Mouse (Mus musculus) CH12.LX (cell line): Measurements from ENCODE around the gene Tmed4. TPM values are rescaled to one million over a fixed set of nuclear protein-coding genes. Genes with fewer than 3 reads are reported as not detected.

ENCODE experiments used
- DNase-seq: peaks from one replicate; pipeline ENCODE4 v3.0.0-alpha.2; 2013; ENCODE audit errors: extremely low read depth
- H3K27ac ChIP-seq: 2 replicates; pipeline ENCODE4 v1.5.1; 2012; ENCODE audit warnings: low read depth, mild to moderate bottlenecking, control low read depth, moderate library complexity; ENCODE audit not compliant: insufficient read depth
- H3K27me3 ChIP-seq: replicated peaks from 2 replicates; pipeline ENCODE3; 2012; ENCODE audit warnings: inconsistent platforms
- H3K36me3 ChIP-seq, 2 experiments: replicated peaks in 1 of 2; 2 replicates each; pipeline versions ENCODE3 to v1.6.1; 2012; ENCODE audit warnings: inconsistent platforms in 1 of 2, low read length in 1 of 2, mild to moderate bottlenecking in 1 of 2, mixed read lengths in 1 of 2, moderate library complexity in 1 of 2; ENCODE audit not compliant: control insufficient read depth in 1 of 2, insufficient read depth in 1 of 2
- H3K4me1 ChIP-seq, 2 experiments: 2 replicates each; pipeline ENCODE4 v1.6.1; 2012; ENCODE audit warnings: inconsistent platforms in 1 of 2, moderate library complexity in 1 of 2; ENCODE audit not compliant: insufficient read depth in 2 of 2, control insufficient read depth in 1 of 2
- H3K4me2 ChIP-seq: 2 replicates; pipeline ENCODE4 v1.6.1; 2012; ENCODE audit warnings: low read depth, mild to moderate bottlenecking, control low read depth; ENCODE audit not compliant: poor library complexity, insufficient read depth, severe bottlenecking
- H3K4me3 ChIP-seq, 3 experiments: fragments of 150-350 bp in 1 of 3; sonication (generic) in 1 of 3; replicated peaks in 1 of 3; 2 replicates each; pipeline versions ENCODE3 to v1.5.1; 2011 to 2012; ENCODE audit warnings: low read depth in 2 of 3, low read length in 2 of 3, mild to moderate bottlenecking in 2 of 3, moderate library complexity in 2 of 3, control low read depth in 1 of 3, improper control_type of control experiment in 1 of 3, inconsistent platforms in 1 of 3, mixed read lengths in 1 of 3; ENCODE audit not compliant: poor library complexity in 1 of 3
- H3K79me2 ChIP-seq: replicated peaks from 2 replicates; pipeline ENCODE4 v1.6.1; 2012; ENCODE audit warnings: mild to moderate bottlenecking, moderate library complexity; ENCODE audit not compliant: control insufficient read depth, poor library complexity, insufficient read depth, severe bottlenecking; ENCODE audit errors: extremely low read depth
- H3K9ac ChIP-seq: 2 replicates; pipeline ENCODE4 v1.6.1; 2012; ENCODE audit warnings: low read depth, mild to moderate bottlenecking, control low read depth, moderate library complexity; ENCODE audit not compliant: insufficient read depth
- H3K9me3 ChIP-seq: replicated peaks from 2 replicates; pipeline ENCODE3; 2012; ENCODE audit warnings: low read length, inconsistent platforms, mixed read lengths
- BHLHE40 ChIP-seq: IDR thresholded peaks from 2 replicates; pipeline ENCODE4 v1.6.1; 2011; ENCODE audit warnings: mild to moderate bottlenecking, low read depth, low read length, improper control_type of control experiment
- CHD1 ChIP-seq: IDR thresholded peaks from 2 replicates; pipeline ENCODE4 v1.6.1; 2012; ENCODE audit warnings: low read depth, low read length, improper control_type of control experiment, inconsistent platforms
- CHD2 ChIP-seq: IDR thresholded peaks from 2 replicates; pipeline ENCODE4 v1.6.1; 2011; ENCODE audit warnings: low read length, improper control_type of control experiment
- CTCF ChIP-seq, 2 experiments: IDR thresholded peaks in 1 of 2; conservative IDR thresholded peaks in 1 of 2; 2 replicates each; pipeline ENCODE4 v1.5.1; 2011 to 2012; ENCODE audit warnings: low read depth in 2 of 2, low read length in 2 of 2, improper control_type of control experiment in 1 of 2, inconsistent platforms in 1 of 2, mild to moderate bottlenecking in 1 of 2, moderate library complexity in 1 of 2
- E2F4 ChIP-seq: IDR thresholded peaks from 2 replicates; pipeline ENCODE4 v1.6.1; 2011; ENCODE audit warnings: low read depth, low read length, improper control_type of control experiment; ENCODE audit not compliant: insufficient replicate concordance
- ELF1 ChIP-seq: IDR thresholded peaks from 2 replicates; pipeline ENCODE4 v1.6.1; 2014; ENCODE audit warnings: low read depth, mild to moderate bottlenecking, inconsistent platforms, low read length, improper control_type of control experiment
- EP300 ChIP-seq: IDR thresholded peaks from 2 replicates; pipeline ENCODE4 v1.6.1; 2011; ENCODE audit warnings: low read length, improper control_type of control experiment
- ETS1 ChIP-seq: conservative IDR thresholded peaks from 2 replicates; pipeline ENCODE4 v1.6.1; 2012; ENCODE audit warnings: low read depth, mild to moderate bottlenecking, inconsistent platforms, low read length, improper control_type of control experiment, moderate library complexity
- GABPA ChIP-seq: IDR thresholded peaks from 2 replicates; pipeline ENCODE4 v1.6.1; 2012; ENCODE audit warnings: low read depth, low read length, improper control_type of control experiment, inconsistent platforms; ENCODE audit not compliant: insufficient replicate concordance
- HCFC1 ChIP-seq: IDR thresholded peaks from 2 replicates; pipeline ENCODE4 v1.6.1; 2012; ENCODE audit warnings: low read depth, mild to moderate bottlenecking, inconsistent platforms, low read length, improper control_type of control experiment
- IRF4 ChIP-seq: IDR thresholded peaks from 2 replicates; pipeline ENCODE4 v1.6.1; 2014; ENCODE audit warnings: low read depth, mild to moderate bottlenecking, inconsistent platforms, low read length, improper control_type of control experiment
- JUN ChIP-seq: IDR thresholded peaks from 2 replicates; pipeline ENCODE4 v1.6.1; 2011; ENCODE audit warnings: low read depth, mild to moderate bottlenecking, low read length, improper control_type of control experiment, moderate library complexity; ENCODE audit not compliant: insufficient read depth
- JUND ChIP-seq: conservative IDR thresholded peaks from 2 replicates; pipeline ENCODE4 v1.6.1; 2011; ENCODE audit warnings: low read depth, low read length, improper control_type of control experiment
- KAT2A ChIP-seq: IDR thresholded peaks from 2 replicates; pipeline ENCODE4 v1.6.1; 2012; ENCODE audit warnings: low read length, improper control_type of control experiment, inconsistent platforms; ENCODE audit not compliant: insufficient replicate concordance
- MAFK ChIP-seq: IDR thresholded peaks from 2 replicates; pipeline ENCODE4 v1.6.1; 2011; ENCODE audit warnings: low read length, improper control_type of control experiment; ENCODE audit not compliant: insufficient replicate concordance
- MAX ChIP-seq: IDR thresholded peaks from 2 replicates; pipeline ENCODE4 v1.6.1; 2011; ENCODE audit warnings: low read length, improper control_type of control experiment
- MAZ ChIP-seq: IDR thresholded peaks from 2 replicates; pipeline ENCODE4 v1.6.1; 2012; ENCODE audit warnings: low read depth, mild to moderate bottlenecking, inconsistent platforms, low read length, improper control_type of control experiment, moderate library complexity
- MEF2A ChIP-seq: IDR thresholded peaks from 2 replicates; pipeline ENCODE4 v1.6.1; 2014; ENCODE audit warnings: low read depth, mild to moderate bottlenecking, inconsistent platforms, low read length, improper control_type of control experiment, borderline replicate concordance
- MXI1 ChIP-seq: IDR thresholded peaks from 2 replicates; pipeline ENCODE4 v1.6.1; 2011; ENCODE audit warnings: mild to moderate bottlenecking, low read depth, low read length, improper control_type of control experiment
- MYC ChIP-seq: IDR thresholded peaks from 2 replicates; pipeline ENCODE4 v1.6.1; 2011; ENCODE audit warnings: low read depth, mild to moderate bottlenecking, improper control_type of control experiment, low read length
- NELFE ChIP-seq: IDR thresholded peaks from 2 replicates; pipeline ENCODE4 v1.6.1; 2011; ENCODE audit warnings: low read depth, low read length, improper control_type of control experiment
- NRF1 ChIP-seq: IDR thresholded peaks from 2 replicates; pipeline ENCODE4 v1.6.1; 2014; ENCODE audit warnings: low read depth, mild to moderate bottlenecking, inconsistent platforms, low read length, improper control_type of control experiment, moderate library complexity
- PAX5 ChIP-seq: IDR thresholded peaks from 2 replicates; pipeline ENCODE4 v1.6.1; 2012; ENCODE audit warnings: low read length, inconsistent platforms, mixed read lengths
- POLR2A ChIP-seq: IDR thresholded peaks from 2 replicates; pipeline ENCODE4 v1.6.1; 2011; ENCODE audit warnings: low read depth, mild to moderate bottlenecking, improper control_type of control experiment, low read length
- POLR2AphosphoS2 ChIP-seq: IDR thresholded peaks from 2 replicates; pipeline ENCODE4 v1.6.1; 2011; ENCODE audit warnings: low read depth, low read length, improper control_type of control experiment
- RAD21 ChIP-seq: IDR thresholded peaks from 2 replicates; pipeline ENCODE4 v1.6.1; 2011; ENCODE audit warnings: low read depth, mild to moderate bottlenecking, low read length, improper control_type of control experiment, moderate library complexity
- RCOR1 ChIP-seq: conservative IDR thresholded peaks from 2 replicates; pipeline ENCODE4 v1.6.1; 2012; ENCODE audit warnings: low read depth, mild to moderate bottlenecking, inconsistent platforms, low read length, improper control_type of control experiment
- SIN3A ChIP-seq: IDR thresholded peaks from 2 replicates; pipeline ENCODE4 v1.6.1; 2012; ENCODE audit warnings: low read length, improper control_type of control experiment, inconsistent platforms
- SMC3 ChIP-seq: IDR thresholded peaks from 2 replicates; pipeline ENCODE4 v1.6.1; 2011; ENCODE audit warnings: low read depth, low read length, improper control_type of control experiment
- TBP ChIP-seq: conservative IDR thresholded peaks from 2 replicates; pipeline ENCODE4 v1.6.1; 2011; ENCODE audit warnings: low read depth, low read length, improper control_type of control experiment
- TCF12 ChIP-seq: IDR thresholded peaks from 2 replicates; pipeline ENCODE4 v1.6.1; 2014; ENCODE audit warnings: low read depth, mild to moderate bottlenecking, inconsistent platforms, low read length, improper control_type of control experiment
- UBTF ChIP-seq: IDR thresholded peaks from 2 replicates; pipeline ENCODE4 v1.6.1; 2012; ENCODE audit warnings: low read depth, mild to moderate bottlenecking, inconsistent platforms, low read length, improper control_type of control experiment, moderate library complexity
- USF1 ChIP-seq: IDR thresholded peaks from 2 replicates; pipeline ENCODE4 v1.6.1; 2014; ENCODE audit warnings: low read depth, mild to moderate bottlenecking, inconsistent platforms, low read length, improper control_type of control experiment
- USF2 ChIP-seq: conservative IDR thresholded peaks from 2 replicates; pipeline ENCODE4 v1.6.1; 2011; ENCODE audit warnings: low read depth, low read length, improper control_type of control experiment
- ZC3H11A ChIP-seq: IDR thresholded peaks from 2 replicates; pipeline ENCODE4 v1.6.1; 2012; ENCODE audit warnings: low read depth, mild to moderate bottlenecking, inconsistent platforms, low read length, improper control_type of control experiment
- ZKSCAN1 ChIP-seq: IDR thresholded peaks from 2 replicates; pipeline ENCODE4 v1.6.1; 2012; ENCODE audit warnings: low read depth, inconsistent platforms, low read length, improper control_type of control experiment, borderline replicate concordance
- ZMIZ1 ChIP-seq: IDR thresholded peaks from 2 replicates; pipeline ENCODE4 v1.6.1; 2012; ENCODE audit warnings: low read depth, mild to moderate bottlenecking, inconsistent platforms, low read length, improper control_type of control experiment
- ZNF384 ChIP-seq: IDR thresholded peaks from 2 replicates; pipeline ENCODE4 v1.6.1; 2012; ENCODE audit warnings: low read depth, low read length, improper control_type of control experiment, inconsistent platforms
- dilution Hi-C: fragments of 300-500 bp; cut with MboI; formaldehyde crosslinking; loops from 2 replicates; pipeline ENCODE4 v1.14.3; 2020; ENCODE audit warnings: low sequenced_read_pairs; ENCODE audit not compliant: extremely low pct_unique_long_range_greater_than_20kb, extremely low pct_ligation_motif_present
- in situ Hi-C: fragments of 300-500 bp; cut with MboI; formaldehyde crosslinking; loops from 3 replicates; pipeline ENCODE4 v1.14.3; 2019; ENCODE audit warnings: low sequenced_read_pairs, low pct_ligation_motif_present, low pct_unique_long_range_greater_than_20kb, mixed read lengths
- polyA plus RNA-seq: library from polyadenylated mRNA; unstranded; fragments of >175 nt; gene quantifications from 2 replicates; pipeline ENCODE4 v1.2.1, GENCODE M21; 2012; ENCODE audit warnings: low read depth; ENCODE audit not compliant: insufficient read length
- total RNA-seq, 2 experiments: library from RNA; depleted of rRNA; stranded (reverse); fragments of 300-350 nt in 1 of 2; fragments of >200 nt in 1 of 2; gene quantifications; 2 replicates each; pipeline ENCODE4 v1.2.3; 2012 to 2014

Tmed4 gene
- total RNA-seq (2012; rRNA removed) (44.8 and 54.1 TPM in 2 replicates), total RNA-seq (2014; rRNA removed) (50.6 and 52.2 TPM in 2 replicates), polyA plus RNA-seq (52.3 and 59.9 TPM in 2 replicates)

DNA sequence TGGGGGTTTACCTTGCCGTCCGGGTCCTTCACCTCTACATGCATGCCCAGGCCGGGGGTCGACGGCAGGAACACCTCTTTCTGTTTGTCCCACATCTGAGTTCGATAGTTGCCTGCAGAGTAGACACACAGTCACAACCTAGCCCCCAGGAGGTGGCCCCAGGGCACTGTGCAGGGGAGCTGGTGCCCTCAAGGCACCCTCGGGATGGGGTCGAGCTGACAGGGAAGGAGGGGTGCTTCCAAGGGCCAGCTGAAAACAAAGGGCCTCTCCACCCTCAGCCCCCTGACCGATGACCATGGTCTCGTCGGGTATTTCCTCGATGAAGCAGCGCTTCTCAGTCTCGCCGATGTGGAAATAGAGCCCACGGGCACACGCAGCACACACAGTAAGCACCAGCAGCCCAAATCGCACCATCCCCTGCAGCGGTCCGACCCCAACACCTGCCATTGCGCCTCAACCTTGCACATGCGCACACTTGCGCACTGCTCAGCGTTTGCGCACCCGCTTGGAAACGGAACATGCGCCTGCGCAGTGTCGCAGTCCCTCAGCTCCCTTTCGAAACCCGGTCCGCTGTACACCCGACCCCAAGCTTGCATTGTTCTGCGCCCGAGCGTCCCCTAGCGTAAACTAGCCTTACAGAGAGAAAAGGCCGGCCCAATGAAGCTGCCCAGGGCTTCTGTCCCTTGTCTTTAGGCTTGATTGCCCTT is at the start of gene Tmed4:
Gene Tmed4, minus strand, starts transcription at position 484 of the 707 bp plus-strand sequence.
- peak; percentile 100 for DNase-seq
- dilution Hi-C loops, result no loop called here
- Histone ChIP-seq H3K9me3 (peaks cover 2% of the 10 kb centered on the region), H3K4me2 (peak within 1 kb of the TSS; percentile 70), H3K27ac (peak within 1 kb of the TSS; percentile 34; the same call in 1 of the 2 replicates), H3K36me3 (peaks cover 16 to 32% of the 10 kb centered on the region in 2 experiments), H3K79me2 (peaks cover 16% of the 10 kb centered on the region; the same call in 1 of the 2 replicates), H3K27me3 (peaks cover 3% of the 10 kb centered on the region), H3K9ac (peak within 1 kb of the TSS; percentile 92), H3K4me3 (peak within 1 kb of the TSS; percentile 69 to 100 (median 98)), H3K4me1 (peaks cover 3 to 18% of the 10 kb centered on the region in 2 experiments)
- TF ChIP-seq GABPA (no peak), JUN (no peak; the same call in 1 of the 2 replicates), BHLHE40 (no peak), ZNF384 (no peak), UBTF (no peak), CHD1 (no peak), ZKSCAN1 (no peak), MYC (no peak), MAZ (peak; percentile 76; the same call in 1 of the 2 replicates), E2F4 (no peak), MEF2A (no peak), RAD21 (peak; percentile 74), POLR2A (peak; percentile 98), USF1 (no peak), ZC3H11A (no peak), MXI1 (peak; percentile 48; the same call in 1 of the 2 replicates), MAX (peak; percentile 18; the same call in 1 of the 2 replicates), TCF12 (peak; percentile 87; the same call in 1 of the 2 replicates), PAX5 (no peak), HCFC1 (peak; percentile 76), SMC3 (peak; percentile 71), CHD2 (no peak), CTCF (conservative IDR thresholded peaks at IDR 0.05 in 1 of 2, IDR thresholded peaks at IDR 0.05 in 1 of 2; ENCODE audit: low read depth in 2 of 2, low read length in 2 of 2) (peak; percentile 33 to 93; a peak in 3 of 4 replicates), SIN3A (peak; percentile 73; the same call in 1 of the 2 replicates), ETS1 (peak; percentile 39; the same call in 1 of the 2 replicates), EP300 (no peak), ELF1 (peak; percentile 65), NELFE (peak; percentile 99), NRF1 (peak; percentile 99), ZMIZ1 (peak; percentile 84), JUND (no peak; the same call in 1 of the 2 replicates), RCOR1 (no peak), MAFK (no peak), TBP (peak; percentile 76), KAT2A (no peak), USF2 (no peak), POLR2AphosphoS2 (peak; percentile 63; the same call in 1 of the 2 replicates), IRF4 (peak; percentile 65; the same call in 1 of the 2 replicates)
- in situ Hi-C loops, result no loop called here
